Mouse (Mus musculus): Measurements from ENCODE around the gene Snrpa. TPM values are rescaled to one million over a fixed set of nuclear protein-coding genes. Genes with fewer than 3 reads are reported as not detected.

Gene Snrpa
- polyA plus RNA-seq, 1 experiment = 210 TPM

DNA sequence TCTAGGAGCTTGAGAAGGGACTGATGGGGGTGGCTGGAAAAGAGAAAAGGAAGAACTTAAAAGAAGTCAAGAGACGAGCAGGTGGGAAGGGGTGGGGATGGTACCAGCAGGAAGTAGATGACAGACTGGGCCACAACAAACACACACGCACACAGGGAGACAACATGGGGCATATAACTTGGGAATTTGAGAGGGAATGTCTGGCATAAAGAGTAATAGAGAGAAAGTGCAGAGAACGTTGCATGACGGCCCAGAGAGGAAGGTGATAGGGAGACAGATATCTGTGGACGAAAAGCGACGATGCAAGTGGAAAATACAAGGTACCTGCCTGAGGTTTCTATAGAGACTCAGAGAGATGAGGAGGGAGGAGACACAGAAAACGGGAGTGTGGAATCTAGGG lies 30.4 kb downstream of the Snrpa start:
- peak overlapping the region; percentile 90 for H3ac ChIP-seq (ENCODE audit: control insufficient read depth, insufficient read length, low read depth)
- no peaks in the 10 kb centered on the region for H3K36me3 ChIP-seq (ENCODE audit: control insufficient read depth, insufficient read depth)
- H3K4me3 ChIP-seq (ENCODE audit: insufficient read depth, poor library complexity, severe bottlenecking) = peak overlapping the region; percentile 69
- peaks cover 7% of the 10 kb centered on the region for H3K79me3 ChIP-seq (ENCODE audit: low read depth)
- H3K27me3 ChIP-seq (ENCODE audit: control insufficient read depth, insufficient read depth, insufficient read length) = no peaks in the 10 kb centered on the region
- no peak for TF ChIP-seq MAX (IDR thresholded peaks at IDR 0.05)
- TF ChIP-seq USF1 (IDR thresholded peaks at IDR 0.05; ENCODE audit: low read depth) = no peak
- no peak for TF ChIP-seq FOSL1 (IDR thresholded peaks at IDR 0.05; ENCODE audit: insufficient read depth, low read length, poor library complexity, severe bottlenecking)
- TF ChIP-seq CEBPB (IDR thresholded peaks at IDR 0.05; ENCODE audit: low read depth) = no peak
- TF ChIP-seq MYOD1 (IDR thresholded peaks at IDR 0.05; ENCODE audit: control insufficient read depth, insufficient read length, low read depth) = no peak
- TF ChIP-seq CTCF (IDR thresholded peaks at IDR 0.05; ENCODE audit: control insufficient read depth, insufficient read depth, insufficient read length) = no peak
- TF ChIP-seq MYOG (IDR thresholded peaks at IDR 0.05; ENCODE audit: control insufficient read depth, extremely low read depth, insufficient read length) = no peak
- H3K79me2 ChIP-seq (ENCODE audit: control insufficient read depth, insufficient read depth) = peaks cover 49% of the 10 kb centered on the region

DNA sequence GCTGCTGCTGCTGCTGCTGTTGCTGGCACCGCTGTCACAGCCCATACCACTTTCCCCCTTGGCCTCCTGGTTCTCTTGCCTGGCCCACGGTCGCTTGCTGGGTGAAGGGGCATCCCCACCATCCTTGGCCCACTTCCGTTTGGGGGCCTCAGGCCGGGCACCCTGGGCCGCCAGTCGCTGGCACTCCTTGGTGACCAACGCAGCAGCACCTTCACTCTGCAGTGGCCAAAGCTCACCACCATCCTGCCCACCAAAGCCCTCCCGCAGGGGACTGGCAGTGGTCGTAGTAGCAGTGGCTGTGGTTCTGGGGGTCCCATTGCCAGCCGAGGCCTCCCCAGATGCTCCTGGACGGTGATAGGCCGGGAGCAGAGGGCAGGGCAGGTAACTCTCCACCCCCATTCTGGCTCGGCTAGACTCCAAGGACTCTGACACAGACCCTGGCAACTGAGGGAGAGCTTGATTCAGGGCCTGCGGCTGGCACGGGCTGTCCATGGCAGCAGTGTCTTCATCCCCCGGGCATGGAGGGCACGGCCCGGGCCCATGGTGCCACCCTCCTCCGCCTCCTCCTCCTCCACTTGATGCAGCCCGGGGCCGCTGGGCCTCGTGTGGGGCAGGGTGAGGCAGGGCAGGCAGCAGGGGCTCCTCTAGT lies 30.9 kb downstream of the Snrpa start:
- H3K4me3 ChIP-seq (ENCODE audit: insufficient read depth, poor library complexity, severe bottlenecking) = peak overlapping the region; percentile 69
- peak overlapping the region; percentile 90 for H3ac ChIP-seq (ENCODE audit: control insufficient read depth, insufficient read length, low read depth)
- H3K36me3 ChIP-seq (ENCODE audit: control insufficient read depth, insufficient read depth) = no peaks in the 10 kb centered on the region
- no peaks in the 10 kb centered on the region for H3K27me3 ChIP-seq (ENCODE audit: control insufficient read depth, insufficient read depth, insufficient read length)
- TF ChIP-seq CEBPB (IDR thresholded peaks at IDR 0.05; ENCODE audit: low read depth) = no peak
- H3K79me2 ChIP-seq (ENCODE audit: control insufficient read depth, insufficient read depth) = peaks cover 55% of the 10 kb centered on the region
- peaks cover 7% of the 10 kb centered on the region for H3K79me3 ChIP-seq (ENCODE audit: low read depth)

DNA sequence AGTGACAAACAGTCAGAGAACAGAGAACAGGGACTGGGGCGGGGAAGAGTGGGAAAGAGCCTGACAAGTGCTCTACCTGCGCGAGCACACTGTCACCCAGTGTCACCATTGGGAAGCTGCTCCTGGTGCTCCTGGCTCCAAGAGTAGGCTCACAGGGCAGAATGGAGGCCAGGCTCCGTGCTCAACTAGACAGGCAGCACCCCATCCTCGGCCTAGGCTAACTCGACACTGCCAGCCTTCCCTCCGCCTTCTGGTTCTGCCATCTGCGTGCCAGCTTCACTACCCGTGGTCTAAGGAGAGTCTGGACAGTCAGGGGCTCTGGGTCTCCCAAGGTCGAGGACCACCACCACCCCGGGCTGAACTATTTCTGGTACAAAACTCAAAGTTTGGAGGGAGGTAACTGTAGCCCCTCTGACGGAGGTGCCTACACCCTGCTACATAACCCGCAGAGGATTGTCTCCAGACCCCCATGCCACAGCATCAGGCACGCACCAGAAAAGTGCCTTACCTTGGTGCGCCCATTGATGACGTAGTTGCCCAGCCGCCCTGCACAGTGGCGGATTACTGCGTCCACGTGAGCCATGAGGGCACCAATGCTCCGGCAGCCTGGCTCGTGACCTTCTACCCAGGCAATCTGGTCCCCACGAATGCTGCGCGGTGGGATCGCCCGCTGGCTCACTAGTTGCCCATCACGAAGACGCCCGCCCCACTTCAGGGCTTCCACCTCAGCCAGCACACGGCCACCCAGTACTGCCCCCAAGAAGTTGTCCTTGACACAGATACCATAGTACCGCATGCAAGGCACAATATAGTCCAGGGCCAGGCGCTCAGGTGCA lies 31.7 kb downstream of the Snrpa start:
- Histone ChIP-seq H3K27me3 (ENCODE audit: control insufficient read depth, insufficient read depth, insufficient read length) (no peaks in the 10 kb centered on the region), H3K36me3 (ENCODE audit: control insufficient read depth, insufficient read depth) (no peaks in the 10 kb centered on the region), H3ac (ENCODE audit: control insufficient read depth, insufficient read length, low read depth) (no peak overlapping the region), H3K79me3 (ENCODE audit: low read depth) (peaks cover 7% of the 10 kb centered on the region), H3K79me2 (ENCODE audit: control insufficient read depth, insufficient read depth) (peaks cover 55% of the 10 kb centered on the region), H3K4me3 (ENCODE audit: insufficient read depth, poor library complexity, severe bottlenecking) (no peak overlapping the region)
- TF ChIP-seq USF1 (IDR thresholded peaks at IDR 0.05; ENCODE audit: low read depth) (no peak), FOSL1 (IDR thresholded peaks at IDR 0.05; ENCODE audit: insufficient read depth, low read length, poor library complexity, severe bottlenecking) (no peak), MYOG (IDR thresholded peaks at IDR 0.05; ENCODE audit: control insufficient read depth, extremely low read depth, insufficient read length) (no peak), CTCF (IDR thresholded peaks at IDR 0.05; ENCODE audit: control insufficient read depth, insufficient read depth, insufficient read length) (no peak), CEBPB (IDR thresholded peaks at IDR 0.05; ENCODE audit: low read depth) (no peak), MAX (IDR thresholded peaks at IDR 0.05) (no peak), MYOD1 (IDR thresholded peaks at IDR 0.05; ENCODE audit: control insufficient read depth, insufficient read length, low read depth) (no peak)

DNA sequence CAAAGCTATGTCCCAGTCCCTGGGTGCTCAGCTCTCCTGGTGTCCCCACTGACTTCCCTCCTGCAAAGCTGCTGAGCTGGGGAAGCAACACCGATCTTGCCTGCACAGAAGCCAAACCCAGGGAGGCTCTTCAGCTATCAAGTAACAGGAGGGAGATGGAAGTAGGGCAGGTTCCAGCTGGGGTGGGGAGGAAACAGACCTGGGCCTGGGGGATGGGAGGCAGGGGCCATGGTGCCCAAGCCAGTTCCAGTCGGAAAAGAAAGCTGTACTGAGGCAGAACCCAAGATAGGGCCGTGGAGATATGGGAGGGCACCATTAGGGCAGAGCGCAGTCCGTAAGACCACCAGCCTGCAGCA lies 32.6 kb downstream of the Snrpa start:
- no peak overlapping the region for H3K4me3 ChIP-seq (ENCODE audit: insufficient read depth, poor library complexity, severe bottlenecking)
- H3K36me3 ChIP-seq (ENCODE audit: control insufficient read depth, insufficient read depth) = peaks cover 5% of the 10 kb centered on the region
- peaks cover 55% of the 10 kb centered on the region for H3K79me2 ChIP-seq (ENCODE audit: control insufficient read depth, insufficient read depth)
- no peaks in the 10 kb centered on the region for H3K27me3 ChIP-seq (ENCODE audit: control insufficient read depth, insufficient read depth, insufficient read length)
- peaks cover 7% of the 10 kb centered on the region for H3K79me3 ChIP-seq (ENCODE audit: low read depth)
- no peak overlapping the region for H3ac ChIP-seq (ENCODE audit: control insufficient read depth, insufficient read length, low read depth)
- TF ChIP-seq MYOG (IDR thresholded peaks at IDR 0.05; ENCODE audit: control insufficient read depth, extremely low read depth, insufficient read length) (no peak), CTCF (IDR thresholded peaks at IDR 0.05; ENCODE audit: control insufficient read depth, insufficient read depth, insufficient read length) (no peak), CEBPB (IDR thresholded peaks at IDR 0.05; ENCODE audit: low read depth) (no peak), MAX (IDR thresholded peaks at IDR 0.05) (no peak), MYOD1 (IDR thresholded peaks at IDR 0.05; ENCODE audit: control insufficient read depth, insufficient read length, low read depth) (no peak), FOSL1 (IDR thresholded peaks at IDR 0.05; ENCODE audit: insufficient read depth, low read length, poor library complexity, severe bottlenecking) (no peak), USF1 (IDR thresholded peaks at IDR 0.05; ENCODE audit: low read depth) (no peak)

DNA sequence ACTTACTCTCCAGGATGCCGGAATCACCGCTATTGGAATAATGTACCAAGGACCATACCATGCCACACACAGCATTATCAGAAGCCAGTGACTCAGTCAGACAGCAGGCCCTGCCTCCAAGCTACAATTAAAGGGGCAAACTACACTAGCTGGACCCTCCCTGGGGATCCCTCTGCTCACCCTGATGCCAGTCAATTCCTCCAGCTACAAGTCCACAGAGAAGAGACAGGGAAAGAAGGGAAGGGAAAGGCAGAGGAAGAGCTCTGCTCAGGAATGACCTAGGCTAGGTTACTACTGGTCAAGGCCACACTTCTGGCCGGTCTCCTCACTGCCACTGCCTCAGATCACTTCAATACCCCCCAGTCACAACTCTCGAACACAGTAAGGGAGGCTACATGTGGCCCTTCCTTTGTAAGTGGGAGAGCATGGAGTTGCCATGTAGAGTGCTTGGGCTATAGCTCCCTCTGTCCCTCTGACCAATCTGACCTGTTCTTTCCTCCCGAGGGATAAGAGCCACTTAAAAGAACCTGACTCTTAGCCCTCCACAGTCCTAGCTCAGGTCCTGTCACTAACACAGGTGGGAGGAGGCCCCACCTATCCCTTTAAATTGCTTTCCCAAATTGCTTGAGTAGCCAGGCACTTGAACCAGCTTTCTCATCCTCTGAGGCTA lies 33.2 kb downstream of the Snrpa start:
- Histone ChIP-seq H3K79me2 (ENCODE audit: control insufficient read depth, insufficient read depth) (peaks cover 55% of the 10 kb centered on the region), H3ac (ENCODE audit: control insufficient read depth, insufficient read length, low read depth) (no peak overlapping the region), H3K4me3 (ENCODE audit: insufficient read depth, poor library complexity, severe bottlenecking) (no peak overlapping the region), H3K27me3 (ENCODE audit: control insufficient read depth, insufficient read depth, insufficient read length) (no peaks in the 10 kb centered on the region), H3K36me3 (ENCODE audit: control insufficient read depth, insufficient read depth) (peaks cover 10% of the 10 kb centered on the region), H3K79me3 (ENCODE audit: low read depth) (peaks cover 7% of the 10 kb centered on the region)
- TF ChIP-seq FOSL1 (IDR thresholded peaks at IDR 0.05; ENCODE audit: insufficient read depth, low read length, poor library complexity, severe bottlenecking) (no peak), CEBPB (IDR thresholded peaks at IDR 0.05; ENCODE audit: low read depth) (no peak), MYOG (IDR thresholded peaks at IDR 0.05; ENCODE audit: control insufficient read depth, extremely low read depth, insufficient read length) (no peak), MAX (IDR thresholded peaks at IDR 0.05) (no peak)
